Mouse (Mus musculus) frontal cortex, postnatal 14 days (tissue): ENCODE measurements at regions not wholly inside any gene's neighbourhood (a gene's known extent, or its start where the extent isn't known, plus 50 kb on each side); places are given as distances from the start of the nearest gene placed in this dataset.

Source experiments
- DNase-seq, 2 experiments: peaks; one replicate each; pipeline ENCODE4 v3.0.0; 2022; ENCODE audit warnings: low spot score in 2 of 2

- no peak for DNase-seq
These were observed 57.0 kb downstream of the Rgs2 start for GRCm38 (mm10) chr1:143946933-143947332.

- DNase-seq, result no peak
These were observed 62.5 kb downstream of the Rgs2 start for GRCm38 (mm10) chr1:143941465-143941864.

DNA sequence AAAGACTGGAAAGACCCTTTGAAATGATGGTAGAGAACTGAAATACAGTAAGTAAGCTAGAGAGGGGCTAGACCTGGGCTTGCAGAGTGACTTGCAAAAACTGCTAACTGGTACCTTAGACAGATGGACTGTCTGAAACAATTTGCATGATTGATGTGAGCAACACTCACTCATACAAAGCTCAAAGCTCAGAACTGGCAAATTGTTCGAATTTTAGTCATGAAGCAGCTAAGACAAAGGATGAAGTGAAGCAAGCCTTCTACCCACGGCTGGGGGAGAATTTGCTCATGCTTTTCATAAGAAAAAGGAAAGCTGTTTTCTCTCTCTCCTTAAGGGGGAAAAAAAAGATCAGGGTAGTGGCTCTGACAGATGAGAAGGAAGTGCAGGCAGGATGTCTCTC, 64.5 kb downstream of the Rgs2 start:
- DNase-seq, result no peak

GRCm38 (mm10) chr1:143938569-143938968, 65.4 kb downstream of the Rgs2 start:
- no peak for DNase-seq

DNA sequence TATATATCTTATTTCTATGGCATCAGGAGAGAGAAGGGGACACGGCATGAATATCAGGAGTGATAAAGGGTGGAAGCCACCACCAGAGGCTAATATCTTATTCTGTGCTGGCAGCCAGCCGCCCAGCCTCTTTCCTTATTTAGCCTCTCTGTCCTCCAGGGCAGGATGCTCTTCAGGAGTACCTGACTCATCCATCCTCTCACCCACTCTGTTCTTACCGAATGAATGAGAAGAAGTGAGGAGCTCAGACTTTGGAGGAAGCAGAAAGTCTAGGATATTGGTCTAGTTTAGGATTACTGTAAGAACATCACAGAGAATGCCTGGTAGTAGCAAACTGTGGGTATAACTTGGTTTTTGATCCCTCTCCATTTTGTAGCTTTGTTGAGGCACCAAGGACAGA, 73.2 kb downstream of the Rgs2 start:
- DNase-seq, result no peak

GRCm38 (mm10) chr1:143929567-143930165, 74.3 kb downstream of the Rgs2 start:
- DNase-seq, result no peak

- DNase-seq, result no peak
These were observed 81.5 kb downstream of the Rgs2 start for GRCm38 (mm10) chr1:143922499-143922898.

GRCm38 (mm10) chr1:143920256-143920655, 83.7 kb downstream of the Rgs2 start:
- no peak for DNase-seq

DNA sequence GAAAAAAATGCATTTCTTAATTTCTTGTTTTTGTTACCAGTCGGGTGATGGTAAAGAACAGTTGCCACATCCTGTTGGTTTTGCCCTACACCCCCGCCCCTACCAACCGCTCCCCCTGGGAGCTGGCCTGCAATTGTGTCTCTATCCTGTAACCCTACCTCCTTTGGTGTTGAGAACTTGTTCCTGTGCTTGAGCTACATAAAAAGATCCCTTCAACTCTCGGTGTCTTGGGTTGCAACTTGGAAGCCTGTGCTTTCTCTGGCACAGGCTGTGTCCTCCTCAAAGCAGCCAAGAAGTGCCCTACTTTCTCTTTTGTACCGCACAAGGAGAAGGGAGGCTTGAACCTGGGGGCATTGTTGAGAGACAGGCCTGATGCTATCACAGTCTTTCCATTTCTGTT, 85.0 kb downstream of the Rgs2 start:
- DNase-seq, result no peak

- no peak for DNase-seq
These were observed 85.7 kb downstream of the Rgs2 start for GRCm38 (mm10) chr1:143918146-143918774.

GRCm38 (mm10) chr1:143917623-143918022, 86.3 kb downstream of the Rgs2 start:
- peak; percentile 38 to 65 for DNase-seq

- DNase-seq, result peak in 1 of 2 experiments; percentile 20
These were observed 87.4 kb downstream of the Rgs2 start for GRCm38 (mm10) chr1:143916587-143916986.

GRCm38 (mm10) chr1:143912586-143912985, 91.4 kb downstream of the Rgs2 start:
- DNase-seq, result no peak

- DNase-seq, result no peak
These were observed 92.7 kb downstream of the Rgs2 start for GRCm38 (mm10) chr1:143911230-143911629.

DNA sequence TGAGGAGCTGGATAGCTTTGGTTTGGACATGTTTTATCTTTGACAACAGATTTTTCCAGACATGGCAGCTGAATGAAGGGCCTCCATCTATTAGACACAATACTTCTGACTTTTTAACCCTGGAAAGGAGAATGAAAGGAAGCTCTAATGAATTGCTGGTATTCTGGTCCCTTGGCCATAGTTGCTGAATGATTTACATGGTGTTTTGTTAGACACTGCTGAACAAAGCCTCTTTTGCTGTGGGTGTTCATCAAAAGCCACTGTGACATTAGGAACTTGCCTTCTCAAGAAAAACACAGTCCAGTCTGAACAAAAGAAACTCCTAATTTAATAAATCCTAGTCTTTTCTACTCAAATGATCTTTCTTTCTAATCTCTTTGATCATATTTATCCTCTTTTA, 93.4 kb downstream of the Rgs2 start:
- no peak for DNase-seq

DNA sequence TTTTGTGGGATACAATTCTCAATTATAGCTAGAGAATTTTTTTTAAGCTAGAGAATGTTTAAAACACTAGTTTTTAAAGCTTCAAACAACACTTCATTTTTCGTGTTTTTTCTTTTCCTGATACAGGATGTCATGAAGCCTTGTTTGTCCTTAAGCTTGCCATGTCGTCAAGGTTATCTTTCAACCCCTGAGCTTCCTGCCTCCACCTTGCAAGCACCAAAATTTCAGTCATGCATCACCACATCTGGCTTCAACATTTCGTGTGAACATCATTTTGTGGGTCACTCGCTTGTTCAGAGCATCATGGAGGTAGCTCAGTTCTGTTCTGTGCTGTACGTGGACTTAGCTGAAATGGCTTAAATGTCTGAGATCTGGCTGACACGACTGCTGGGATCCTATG, 96.6 kb downstream of the Rgs2 start:
- no peak for DNase-seq

- DNase-seq, result no peak
These were observed 97.1 kb downstream of the Rgs2 start for GRCm38 (mm10) chr1:143906881-143907280.

GRCm38 (mm10) chr1:143903985-143904384, 100.0 kb downstream of the Rgs2 start:
- peak; percentile 32 to 33 for DNase-seq

DNA sequence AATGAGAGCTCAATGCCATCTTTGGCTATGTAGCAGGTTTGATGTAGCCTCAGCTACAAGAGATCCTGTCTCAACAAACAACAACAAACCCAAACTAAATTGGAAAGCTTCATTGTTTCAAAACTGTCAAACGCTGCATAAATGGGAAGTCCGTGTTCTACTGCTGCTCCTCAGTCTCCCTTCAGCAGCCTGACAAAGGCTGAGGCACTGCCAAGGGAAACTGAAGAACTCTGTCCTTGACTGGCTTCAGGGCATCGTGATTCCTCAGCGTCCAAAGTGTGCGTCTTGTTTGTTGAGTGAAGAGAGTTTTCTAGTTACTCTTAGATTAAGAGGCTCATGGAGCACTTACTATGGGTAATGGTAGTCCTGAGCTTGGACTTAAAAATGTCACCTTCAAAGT, 100.7 kb downstream of the Rgs2 start:
- DNase-seq, result no peak

DNA sequence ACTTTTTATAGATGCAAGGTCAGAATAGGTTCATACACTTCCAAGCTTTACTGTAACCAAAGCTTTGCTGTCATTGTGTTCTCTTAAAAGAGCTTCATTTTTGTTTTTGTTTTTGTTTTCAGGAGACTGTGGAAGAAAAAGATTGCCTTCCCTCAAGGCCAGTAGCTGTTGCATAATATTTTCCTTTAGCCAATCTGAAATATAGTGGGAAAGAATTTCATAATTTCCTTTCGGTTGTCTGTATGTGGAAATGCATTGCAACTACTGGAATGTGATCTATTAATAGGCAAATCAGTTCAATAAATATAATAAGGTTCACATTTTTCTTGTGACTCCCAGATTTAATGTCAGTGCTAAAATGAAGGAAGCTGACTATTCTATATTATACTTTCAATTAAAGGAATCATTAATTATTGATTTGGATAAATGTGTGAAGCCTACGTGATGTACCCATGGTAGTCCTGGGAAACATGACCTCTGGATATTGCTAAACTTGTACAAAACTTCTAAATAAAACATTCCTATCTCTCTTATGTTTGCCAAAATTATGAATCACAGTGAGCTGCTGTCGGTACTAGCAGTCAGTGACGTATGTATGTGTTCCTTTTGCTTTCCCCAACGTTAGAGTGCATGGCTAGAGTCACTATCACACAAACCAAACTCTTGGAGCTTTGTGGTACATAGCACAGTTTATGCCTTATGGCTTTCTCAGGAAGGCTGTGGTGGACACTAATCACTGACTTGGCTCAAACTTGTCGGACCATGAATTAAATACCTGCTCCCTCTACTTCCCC, 102.6 kb downstream of the Rgs2 start:
- DNase-seq, result no peak

- no peak for DNase-seq
These were observed 111.4 kb downstream of the Uchl5 start for GRCm38 (mm10) chr1:143888510-143888909.

- DNase-seq, result no peak
These were observed 111.0 kb downstream of the Uchl5 start for GRCm38 (mm10) chr1:143888065-143888464.

- DNase-seq, result no peak
These were observed 108.9 kb downstream of the Uchl5 start for GRCm38 (mm10) chr1:143886014-143886413.
